Mouse (Mus musculus): ENCODE data around the gene Anp32e.
A peak's percentile ranks its signal among the peaks of the same experiment; 100 is the strongest.
"Not testable (repeated sequence)": the region's sequence is repeated elsewhere in the genome, so short reads cannot be mapped to it uniquely, and the experiment has no call there.

The Anp32e gene

DNA sequence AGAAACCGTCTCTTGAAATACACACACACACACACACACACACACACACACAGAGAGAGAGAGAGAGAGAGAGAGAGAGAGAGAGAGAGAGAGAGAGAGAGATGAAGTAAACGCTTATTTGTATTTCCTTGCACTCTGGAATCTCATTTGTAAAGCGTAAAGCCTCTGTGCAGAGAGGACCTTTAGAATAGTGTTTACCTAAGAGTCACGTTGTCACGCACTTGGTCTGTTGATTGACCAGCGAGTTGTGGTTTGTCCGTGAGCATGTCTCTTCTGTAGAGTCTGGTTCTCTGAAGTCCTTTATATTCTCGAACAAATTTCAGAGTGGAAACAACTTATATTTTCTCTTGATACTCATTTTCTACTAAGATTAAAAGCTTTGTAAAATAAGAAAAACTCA is 15.7 kb downstream of the Anp32e start:
- DNase-seq (ENCODE audit: low spot score), result no peak

DNA sequence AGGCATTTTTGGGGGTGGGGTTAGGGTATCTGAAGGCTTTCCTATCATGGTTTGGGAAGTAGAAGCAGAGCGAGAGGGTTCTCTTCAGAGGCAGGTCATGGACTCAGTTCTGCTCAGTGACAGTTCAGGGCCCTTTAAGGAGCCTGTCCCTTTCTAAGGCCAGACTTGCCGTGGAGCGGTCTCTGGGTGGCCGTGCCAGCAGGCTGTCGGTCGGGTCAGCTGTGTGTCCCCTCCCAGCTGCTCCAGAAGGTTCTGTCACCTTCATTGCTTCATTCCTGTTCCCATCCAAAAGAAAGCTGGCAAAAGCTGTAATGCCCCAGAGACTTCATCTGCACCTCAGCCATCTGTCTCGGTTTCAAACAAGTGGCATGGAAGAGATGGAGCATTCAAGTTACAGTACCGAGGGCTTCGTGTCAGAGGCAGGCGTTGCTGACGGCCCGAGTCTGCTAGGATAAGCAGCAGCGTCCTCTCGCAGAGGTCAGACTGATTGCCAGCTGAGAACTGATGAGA is 16.7 kb downstream of the Anp32e start:
- DNase-seq (ENCODE audit: low spot score), result no peak

DNA sequence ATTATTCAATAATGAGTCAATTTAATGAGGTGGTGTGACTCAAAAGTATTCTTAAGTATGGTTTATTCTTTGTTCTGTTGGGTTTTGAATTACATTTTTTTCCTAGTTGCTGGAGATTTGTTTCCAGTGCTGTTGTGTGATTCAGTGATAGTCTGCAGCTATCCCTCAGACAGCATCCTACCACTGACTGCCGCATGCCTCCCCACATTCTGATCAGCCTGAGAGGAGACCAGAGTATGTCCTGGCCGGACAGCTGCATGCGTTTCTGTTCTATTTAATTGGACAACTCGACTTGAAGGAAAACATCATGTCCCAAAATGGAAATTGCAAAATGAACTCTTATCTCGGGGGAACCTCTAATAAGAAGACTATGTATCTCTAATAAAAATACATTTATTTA is 19.3 kb downstream of the Anp32e start:
- no peak for DNase-seq (ENCODE audit: low spot score)

DNA sequence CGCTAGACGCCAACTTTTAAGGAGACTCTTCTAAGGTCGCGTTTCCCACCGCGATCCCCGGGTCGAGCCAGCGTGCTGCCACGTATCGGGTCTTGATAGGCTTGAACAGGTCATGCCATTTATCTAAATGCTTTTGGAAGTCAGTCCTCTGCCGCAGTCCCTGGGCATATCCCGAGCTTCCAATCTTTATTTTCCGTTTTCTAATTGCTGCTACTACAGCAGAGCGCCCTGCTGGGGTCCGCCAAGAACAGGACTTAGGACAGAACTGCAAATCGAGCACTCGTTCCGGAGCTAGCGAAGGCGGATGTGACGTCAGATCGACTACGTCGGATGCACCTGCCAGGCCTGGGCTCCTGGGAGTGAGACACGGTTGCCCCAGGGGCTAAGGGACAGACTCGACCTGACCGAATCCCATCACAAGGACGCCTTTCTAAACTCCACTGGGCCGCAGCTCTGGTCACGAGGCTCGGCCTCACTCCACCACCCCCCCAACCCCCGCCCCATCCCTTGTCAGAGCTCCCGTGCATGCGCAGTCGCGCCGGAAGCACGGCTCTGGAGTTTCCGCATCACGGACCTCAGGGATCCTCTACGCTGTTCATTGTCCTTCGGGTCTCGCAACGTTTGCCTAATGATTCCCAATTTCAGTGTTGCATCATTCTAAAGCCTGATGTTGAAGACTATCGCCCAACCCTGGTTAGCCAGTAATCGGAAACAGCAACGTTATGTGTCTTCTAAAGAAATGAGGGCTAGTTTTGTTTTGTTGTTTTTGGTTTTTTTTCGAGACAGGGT is 21.9 kb downstream of the Anp32e start:
- DNase-seq (ENCODE audit: low spot score), result peak; percentile 87

DNA sequence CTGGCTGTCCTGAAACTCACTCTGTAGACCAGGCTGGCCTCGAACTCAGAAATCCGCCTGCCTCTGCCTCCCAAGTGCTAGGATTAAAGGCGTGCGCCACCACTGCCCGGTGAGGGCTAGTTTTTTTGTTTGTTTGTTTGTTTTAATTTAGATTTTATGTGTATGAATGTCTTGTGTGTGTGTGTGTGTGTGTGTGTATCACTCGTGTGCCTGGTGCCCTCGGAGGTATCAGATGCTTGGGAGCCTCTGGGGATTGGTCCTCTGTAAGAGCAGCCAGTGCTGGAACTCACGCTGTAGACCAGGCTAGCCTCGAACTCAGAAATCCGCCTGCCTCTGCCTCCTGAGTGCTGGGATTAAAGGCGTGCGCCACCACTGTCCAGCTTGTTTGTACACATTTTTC is 22.5 kb downstream of the Anp32e start:
- not testable (repeated sequence) for DNase-seq (ENCODE audit: low spot score)

DNA sequence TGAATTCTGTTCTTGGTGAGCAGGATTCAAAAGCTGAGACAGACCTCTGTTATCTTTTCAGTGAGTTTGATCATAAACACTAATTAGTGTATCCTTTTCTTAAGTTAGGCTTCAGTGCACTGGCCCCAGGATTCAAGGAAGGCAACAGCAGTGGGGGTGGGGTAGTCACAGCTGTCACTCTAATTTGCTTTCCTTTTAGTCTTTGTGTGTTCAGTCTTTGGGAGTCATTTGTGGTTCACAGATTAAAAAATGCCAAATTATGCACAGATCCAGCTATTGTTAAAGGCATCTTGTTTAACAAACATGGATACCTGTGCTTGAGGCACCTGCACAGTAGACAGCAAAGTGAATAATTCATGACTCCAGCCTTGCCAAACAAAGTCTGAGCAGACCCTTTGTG is 24.0 kb downstream of the Anp32e start:
- no peak for DNase-seq (ENCODE audit: low spot score)

DNA sequence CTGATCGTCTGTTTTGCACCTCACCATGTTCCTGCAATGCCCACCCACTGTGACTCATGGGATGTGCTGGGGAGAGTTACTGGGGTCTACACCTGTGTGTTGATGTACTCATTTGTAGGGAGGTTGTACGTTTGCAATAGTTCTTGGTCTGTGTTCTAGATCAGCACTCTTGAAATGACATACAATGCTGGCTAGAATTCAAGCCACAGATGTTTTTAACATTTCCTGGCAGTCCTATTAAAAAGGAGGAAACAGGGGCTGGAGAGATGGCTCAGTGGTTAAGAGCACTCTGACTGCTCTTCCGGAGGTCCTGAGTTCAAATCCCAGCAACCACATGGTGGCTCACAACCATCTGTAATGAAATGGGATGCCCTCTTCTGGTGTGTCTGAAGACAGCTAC is 24.5 kb downstream of the Anp32e start:
- no peak for DNase-seq (ENCODE audit: low spot score)

DNA sequence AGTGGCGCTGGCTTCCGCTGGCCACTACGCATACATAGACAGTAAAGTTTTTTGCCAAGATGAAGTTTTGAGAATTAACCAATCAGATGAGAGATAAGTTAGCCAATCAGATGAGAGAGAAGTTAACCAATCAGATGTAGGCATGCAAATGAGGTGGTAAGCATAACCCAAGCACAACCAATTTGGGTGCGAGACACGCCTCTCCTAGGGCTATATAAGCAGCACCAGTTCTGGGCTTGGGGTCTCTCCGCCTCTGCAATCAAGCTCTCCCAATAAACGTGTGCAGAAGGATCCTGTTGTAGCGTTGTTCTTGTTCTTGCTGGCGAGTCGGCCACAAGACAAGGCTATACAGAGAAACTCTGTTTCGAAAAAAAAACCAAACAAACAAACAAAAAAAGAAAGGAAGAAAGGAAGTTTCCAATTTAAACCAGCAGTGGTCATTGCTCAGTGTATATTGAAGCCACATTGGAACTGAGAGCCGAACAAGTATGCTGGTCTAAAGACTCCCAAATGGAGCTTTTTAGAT is 25.7 kb downstream of the Anp32e start:
- not testable (repeated sequence) for DNase-seq (ENCODE audit: low spot score)

DNA sequence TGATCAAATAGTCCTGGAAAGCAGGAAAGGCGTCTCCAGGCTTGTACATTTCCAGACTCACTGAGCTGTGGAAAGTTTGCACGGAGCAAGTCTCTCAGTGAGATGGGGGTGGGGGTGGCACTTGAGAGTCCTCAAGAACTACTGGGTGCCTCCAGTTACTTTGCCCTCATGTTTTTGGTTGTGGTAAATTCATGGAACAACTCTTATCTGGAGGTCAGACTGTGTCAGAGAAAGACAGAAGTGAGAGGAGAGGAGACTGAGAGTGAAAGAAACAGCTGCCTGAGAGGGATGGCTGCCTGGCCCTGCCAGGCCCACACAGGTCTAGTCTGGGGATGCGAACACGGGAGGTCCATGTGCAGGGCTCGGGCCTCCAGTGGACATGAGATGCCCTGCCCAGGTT is 26.3 kb downstream of the Anp32e start:
- no peak for DNase-seq (ENCODE audit: low spot score)

DNA sequence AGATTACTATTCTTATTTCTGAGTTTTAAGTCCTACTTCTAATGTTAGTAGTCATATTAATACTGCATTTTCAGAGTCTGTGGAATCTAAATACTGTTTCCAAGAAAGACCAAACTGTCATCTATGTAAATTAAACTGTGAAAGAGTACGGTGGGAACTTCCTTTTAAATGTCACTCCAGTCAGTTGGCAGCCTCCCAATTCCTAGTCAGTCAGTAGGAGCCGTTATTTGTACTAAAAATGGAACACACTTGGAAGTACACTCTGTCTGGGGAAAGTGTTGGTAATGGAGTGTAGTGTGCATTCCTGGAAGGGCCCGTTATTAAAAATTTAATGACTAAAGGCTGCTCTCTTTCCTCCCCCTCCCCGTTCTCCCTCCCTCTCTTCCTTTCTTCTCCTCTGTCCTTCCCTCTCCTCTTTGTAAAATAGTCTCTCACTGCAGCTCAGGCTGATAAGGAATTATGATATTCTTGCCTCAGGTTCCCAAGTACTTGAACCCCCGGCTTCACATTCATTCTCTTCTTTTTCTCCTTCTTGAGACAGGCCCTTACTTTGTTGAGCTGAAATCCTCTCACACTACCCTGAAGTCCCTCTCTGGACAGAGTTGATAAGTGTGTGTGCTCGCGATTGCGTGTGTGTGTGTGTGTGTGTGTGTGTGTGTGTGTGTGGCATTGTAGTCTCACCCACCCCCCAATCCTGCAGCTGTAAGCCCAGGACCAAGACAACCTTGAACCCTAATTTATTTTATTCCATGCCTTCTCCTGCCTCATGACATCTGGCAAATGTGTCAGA is 28.5 kb downstream of the Anp32e start:
- no peak for DNase-seq (ENCODE audit: low spot score)

DNA sequence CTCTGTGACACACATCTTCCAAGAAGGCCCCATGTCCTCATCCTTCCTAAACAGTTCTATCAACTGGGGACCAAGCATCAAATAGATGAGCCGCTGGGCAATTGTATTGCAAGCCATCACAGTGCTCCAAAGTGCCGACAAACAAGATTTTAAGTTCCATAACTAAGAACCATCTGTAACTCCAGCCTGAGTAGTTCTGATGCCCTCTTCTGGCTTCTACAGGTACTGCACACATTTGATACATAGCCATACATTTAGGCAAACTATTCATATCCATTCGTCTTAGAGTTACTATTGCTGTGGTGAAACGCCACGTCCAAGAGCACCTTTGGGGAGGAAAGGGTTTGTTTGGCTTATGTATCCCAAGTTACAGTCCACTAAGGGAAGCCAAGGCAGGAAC is 30.0 kb downstream of the Anp32e start:
- no peak for DNase-seq (ENCODE audit: low spot score)

DNA sequence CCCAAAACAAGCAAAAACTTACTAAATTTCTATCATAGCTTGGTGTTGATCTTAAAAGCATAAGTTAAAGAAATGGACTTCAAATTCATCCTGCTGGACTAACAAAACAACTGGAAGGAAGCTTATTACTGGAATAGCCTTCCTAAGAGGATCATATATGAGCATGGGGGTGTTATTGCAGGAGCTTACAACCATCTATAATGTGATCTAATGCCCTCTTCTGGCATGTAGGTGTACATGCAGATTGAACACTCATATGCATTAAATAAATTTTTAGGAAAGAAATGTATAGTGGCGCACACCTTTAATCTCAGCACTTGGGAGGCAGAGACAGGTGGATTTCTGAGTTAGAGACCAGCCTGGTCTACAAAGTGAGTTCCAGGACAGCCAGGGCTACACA is 30.8 kb downstream of the Anp32e start:
- no peak for DNase-seq (ENCODE audit: low spot score)

DNA sequence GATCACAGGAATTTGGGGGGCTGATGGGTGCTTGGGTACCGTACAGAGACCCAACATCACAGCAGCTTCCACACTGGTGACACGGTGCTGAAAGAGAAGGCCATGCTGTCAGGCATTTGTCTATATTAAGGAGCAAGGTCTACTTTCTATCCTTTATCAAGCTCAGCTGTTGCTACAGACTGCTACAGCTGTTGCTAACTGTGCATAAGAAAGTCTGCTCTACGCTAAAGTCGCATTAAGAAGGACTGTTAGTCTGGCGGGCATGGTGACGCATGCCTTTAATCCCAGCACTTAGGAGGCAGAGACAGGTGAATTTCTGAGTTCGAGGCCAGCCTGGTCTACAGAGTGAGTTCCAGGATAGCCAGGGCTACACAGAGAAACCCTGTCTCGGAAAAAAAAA is 33.1 kb downstream of the Anp32e start:
- DNase-seq (ENCODE audit: low spot score), result not testable (repeated sequence)

DNA sequence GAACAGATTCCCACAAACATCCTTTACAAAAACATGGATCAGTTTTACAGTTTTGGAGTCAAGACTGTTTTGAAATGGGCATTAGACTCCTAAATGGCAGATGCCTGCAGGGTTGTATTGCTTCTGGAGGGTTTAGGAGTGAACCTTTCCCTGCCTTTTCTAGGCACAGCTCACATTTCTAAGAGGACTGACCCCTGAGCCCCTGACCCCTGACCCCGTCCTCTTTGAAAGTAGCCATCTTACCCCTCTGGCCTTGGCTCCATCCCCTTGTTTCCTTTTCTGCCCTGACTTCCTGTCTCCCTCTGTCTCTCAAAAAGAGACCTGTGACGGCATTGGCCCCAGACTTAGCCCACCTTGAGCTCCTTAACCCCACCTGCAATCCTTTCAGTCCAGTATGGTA is 34.2 kb downstream of the Anp32e start:
- no peak for DNase-seq (ENCODE audit: low spot score)

DNA sequence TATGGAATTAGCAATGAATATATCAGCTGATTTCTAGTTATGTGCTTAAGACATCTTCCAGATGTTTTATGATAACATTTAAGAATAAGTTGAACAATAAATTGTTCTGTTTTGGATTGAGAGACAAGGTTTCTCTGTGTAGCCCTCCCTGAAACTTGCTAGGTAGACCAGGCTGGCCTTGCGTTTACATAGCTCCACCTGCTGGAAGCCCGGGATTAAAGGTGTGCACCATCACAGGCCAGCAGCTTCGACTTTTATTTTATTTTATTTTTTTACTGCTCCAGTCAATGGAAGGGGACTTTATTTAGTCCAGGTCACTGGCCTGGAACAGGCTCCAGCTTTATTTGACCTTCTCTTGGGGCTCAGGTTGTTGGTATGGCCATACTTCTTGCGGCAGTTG is 34.6 kb downstream of the Anp32e start:
- DNase-seq (ENCODE audit: low spot score), result peak; percentile 22

DNA sequence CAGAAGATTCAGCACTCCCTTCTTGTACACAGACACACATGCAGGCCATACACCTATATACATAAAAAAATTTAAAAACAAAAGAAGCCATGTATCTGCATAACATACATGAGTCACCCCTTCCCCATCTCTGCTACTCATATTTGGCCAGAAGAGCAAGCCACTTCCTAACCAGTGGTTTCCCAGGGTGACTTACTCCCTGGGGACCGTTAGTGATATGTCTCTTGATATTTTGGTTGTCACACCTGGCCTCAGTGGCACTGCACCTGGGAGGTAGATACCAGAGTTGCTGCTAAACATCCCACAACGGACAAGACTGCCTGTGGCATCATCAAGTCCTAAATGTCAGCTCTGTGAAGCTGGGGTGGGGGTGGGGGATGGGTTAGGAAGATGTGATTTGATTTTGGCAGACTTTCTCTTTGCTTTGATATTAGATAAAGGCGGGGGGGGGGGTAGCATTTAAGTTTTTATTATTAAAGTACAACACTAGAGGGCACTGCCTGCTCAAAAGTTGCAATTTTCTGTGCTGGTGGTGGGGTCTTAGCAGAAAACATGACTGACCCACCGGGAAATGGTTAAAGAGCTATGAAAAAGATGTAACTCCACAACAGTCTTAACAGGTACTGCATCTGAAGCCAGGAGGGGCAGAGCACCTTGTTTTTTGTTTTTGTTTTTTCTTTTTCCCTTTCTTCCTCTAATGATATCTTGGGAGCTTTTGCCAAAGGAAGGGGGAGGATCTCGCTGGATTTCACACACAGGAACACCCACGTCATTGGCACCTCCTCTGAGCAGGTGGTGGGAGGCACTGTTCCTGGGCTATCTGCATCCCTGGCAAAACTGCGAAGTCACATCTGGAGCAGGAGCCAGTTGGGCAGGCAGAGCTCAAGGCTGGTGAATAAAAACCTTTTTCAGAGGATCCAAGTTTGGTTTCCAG is 36.7 kb downstream of the Anp32e start:
- DNase-seq (ENCODE audit: low spot score), result no peak

DNA sequence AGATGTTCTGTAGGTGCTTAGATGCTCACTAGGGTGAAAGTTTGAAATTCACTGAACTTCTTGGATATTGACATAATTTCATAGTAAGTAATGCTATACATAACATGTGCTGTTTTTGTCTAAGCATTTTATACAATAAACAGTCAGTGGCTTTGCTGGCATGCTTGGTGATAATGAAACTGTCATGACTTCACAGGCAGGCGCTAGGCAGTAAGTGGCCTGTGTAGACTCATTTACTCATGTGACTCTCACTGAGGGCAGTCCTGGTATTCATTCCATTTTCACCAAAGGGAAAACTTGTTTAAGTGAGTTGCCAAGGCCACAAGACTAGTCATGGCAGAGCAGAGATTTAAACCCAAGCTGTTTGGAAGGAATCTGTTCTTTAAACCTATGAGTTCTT is 40.2 kb downstream of the Anp32e start:
- DNase-seq (ENCODE audit: low spot score), result no peak

DNA sequence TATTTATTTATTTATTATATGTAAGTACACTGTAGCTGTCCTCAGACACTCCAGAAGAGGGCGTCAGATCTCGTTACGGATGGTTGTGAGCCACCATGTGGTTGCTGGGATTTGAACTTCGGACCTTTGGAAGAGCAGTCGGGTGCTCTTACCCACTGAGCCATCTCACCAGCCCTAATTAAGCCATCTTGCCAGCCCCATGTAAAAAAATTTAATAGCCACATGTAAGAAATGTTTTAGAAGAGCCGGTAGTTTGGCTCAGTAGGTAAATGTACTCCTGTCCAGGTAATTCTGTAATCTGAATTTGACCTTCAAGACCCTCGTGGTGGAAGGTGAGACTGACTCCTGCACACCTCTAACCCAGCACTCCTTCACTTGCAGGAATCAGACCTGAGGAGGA is 41.6 kb downstream of the Anp32e start:
- DNase-seq (ENCODE audit: low spot score), result not testable (repeated sequence)

DNA sequence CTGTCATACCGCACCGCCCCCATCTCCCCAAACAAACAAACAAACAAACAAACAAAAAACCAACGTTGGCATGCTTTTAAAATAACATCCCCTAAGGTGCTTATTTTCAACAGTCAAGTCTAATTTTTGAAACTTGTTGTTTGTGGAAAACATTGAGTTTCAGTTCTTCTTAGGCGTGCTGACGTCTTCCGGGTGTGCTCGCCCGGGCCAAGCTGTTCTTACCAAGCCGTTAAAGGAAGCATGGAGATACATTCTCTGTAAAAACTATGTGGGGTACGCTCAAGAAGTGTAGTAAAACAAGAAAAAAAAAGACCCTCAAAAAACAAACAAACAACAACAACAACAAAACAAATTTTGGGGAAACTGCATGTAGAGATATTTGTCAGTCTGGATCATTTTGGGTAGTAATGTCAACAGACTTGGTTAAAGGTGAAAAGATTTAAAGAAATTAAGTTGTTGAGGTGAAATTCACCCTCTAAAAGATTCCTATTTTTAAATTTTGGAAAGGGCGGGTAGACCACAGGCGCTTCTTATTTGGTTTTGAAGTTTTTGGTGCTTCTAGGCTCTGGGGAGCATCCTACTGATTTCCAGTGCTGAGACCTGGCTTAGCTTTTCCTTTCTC is 43.3 kb downstream of the Anp32e start:
- no peak for DNase-seq (ENCODE audit: low spot score)

DNA sequence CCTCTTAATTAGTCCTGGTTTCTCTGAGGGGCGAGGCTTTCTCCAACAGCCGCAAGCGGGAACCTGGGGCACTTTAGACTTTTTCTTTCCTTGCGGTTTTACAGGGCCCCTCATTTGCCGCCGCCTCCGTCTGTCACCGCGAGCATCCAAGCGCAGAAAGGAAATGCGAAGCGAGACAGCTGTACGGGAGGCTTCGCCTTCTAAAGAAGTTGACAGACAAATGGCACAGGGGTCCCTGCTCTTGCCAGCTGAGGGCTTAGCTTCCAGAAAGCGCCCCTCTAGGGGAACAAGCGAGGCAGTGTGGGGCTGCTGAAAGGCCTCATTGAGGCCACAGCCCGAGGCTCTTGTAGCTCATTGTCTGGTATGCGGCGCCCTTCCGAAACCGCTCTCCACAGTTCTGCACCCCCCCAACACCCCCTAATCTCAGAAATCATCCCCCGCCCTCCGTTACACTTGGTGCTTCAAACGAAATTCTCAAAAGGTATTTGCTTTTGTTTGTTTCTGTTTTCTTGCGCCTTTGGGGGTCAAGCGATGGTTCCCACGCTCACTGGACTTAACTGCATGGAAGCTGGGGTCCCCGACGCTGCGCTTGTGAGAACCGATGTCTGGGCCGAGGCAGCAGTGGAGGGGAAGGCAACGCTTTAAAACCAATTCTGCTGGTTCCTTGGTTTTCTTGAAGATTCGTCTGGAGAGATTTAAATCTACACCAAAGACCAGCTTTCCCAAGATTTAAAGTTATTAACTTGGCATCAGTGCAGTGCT is 44.0 kb downstream of the Anp32e start:
- DNase-seq (ENCODE audit: low spot score), result no peak

DNA sequence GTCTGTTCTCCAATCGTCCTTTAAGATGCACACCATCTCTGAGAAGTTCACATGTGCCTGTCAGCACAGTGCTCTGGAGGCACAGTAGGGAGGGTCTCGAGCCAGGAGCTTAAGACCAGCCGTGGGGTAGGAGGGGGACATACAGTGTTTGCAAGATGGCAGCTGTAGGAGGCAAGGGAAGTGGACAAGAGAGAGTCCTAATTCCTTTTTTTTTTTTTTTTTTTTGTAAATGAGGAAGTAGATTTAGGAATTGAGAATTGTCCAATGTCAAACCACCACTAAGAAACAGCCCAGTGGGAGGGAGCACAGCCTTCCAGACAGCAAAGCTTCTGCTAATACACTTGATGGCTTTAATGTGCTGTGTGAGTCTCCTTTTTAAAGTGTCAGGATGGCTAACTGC is 48.0 kb downstream of the Anp32e start:
- DNase-seq (ENCODE audit: low spot score), result no peak
